Mouse (Mus musculus): ENCODE results near the gene Trip4. TPM values are rescaled to one million over a fixed set of nuclear protein-coding genes. Genes with fewer than 3 reads are reported as not detected.

The Trip4 gene
- total and polyA plus RNA-seq, 2 experiments from 2014 or later, result 15.6 to 23.9 TPM

DNA sequence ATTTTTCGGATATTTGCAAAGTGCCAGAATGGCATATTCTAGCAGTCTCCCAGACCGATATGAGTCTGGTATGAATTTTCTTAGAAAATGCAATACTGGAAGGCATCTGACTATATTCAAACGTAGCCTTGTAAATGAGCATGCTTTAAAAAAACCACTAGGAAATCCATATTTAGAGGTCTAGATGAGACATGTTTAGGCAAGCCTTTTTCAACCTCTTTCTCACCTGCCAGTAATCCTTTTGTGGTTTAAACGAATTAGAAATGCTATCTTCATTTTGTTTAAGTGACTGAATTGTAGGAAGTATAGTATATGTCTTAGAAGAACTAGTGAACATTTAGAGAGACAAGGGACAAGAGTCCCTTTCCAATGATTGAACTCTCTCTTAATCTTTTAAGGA lies 1.2 kb upstream of the Trip4 start:
- no peak for DNase-seq (ENCODE audit: low spot score)
- Histone ChIP-seq H3K27me3 (ENCODE audit: insufficient read depth, low read length) (no peaks in the 10 kb centered on the region), H3K9ac (replicated peaks; ENCODE audit: low read length) (peak overlapping the region; percentile 78), H3K27ac (peak overlapping the region; percentile 85; the same call in 1 of the 2 replicates), H3K4me3 (ENCODE audit: low read length) (peak overlapping the region; percentile 84), H3K9me3 (ENCODE audit: low read length) (no peaks in the 10 kb centered on the region), H3K4me2 (ENCODE audit: low read depth, low read length) (peak overlapping the region; percentile 83), H3K36me3 (ENCODE audit: insufficient read depth, low read length) (no peaks in the 10 kb centered on the region), H3K4me1 (ENCODE audit: insufficient read depth, low read length) (no peaks in the 10 kb centered on the region)
- 9% methylated on average over 4 of the region's 4 CpGs for WGBS
- no peak for ATAC-seq
- TF ChIP-seq CTCF (IDR thresholded peaks at IDR 0.05; ENCODE audit: low read depth), result no peak

DNA sequence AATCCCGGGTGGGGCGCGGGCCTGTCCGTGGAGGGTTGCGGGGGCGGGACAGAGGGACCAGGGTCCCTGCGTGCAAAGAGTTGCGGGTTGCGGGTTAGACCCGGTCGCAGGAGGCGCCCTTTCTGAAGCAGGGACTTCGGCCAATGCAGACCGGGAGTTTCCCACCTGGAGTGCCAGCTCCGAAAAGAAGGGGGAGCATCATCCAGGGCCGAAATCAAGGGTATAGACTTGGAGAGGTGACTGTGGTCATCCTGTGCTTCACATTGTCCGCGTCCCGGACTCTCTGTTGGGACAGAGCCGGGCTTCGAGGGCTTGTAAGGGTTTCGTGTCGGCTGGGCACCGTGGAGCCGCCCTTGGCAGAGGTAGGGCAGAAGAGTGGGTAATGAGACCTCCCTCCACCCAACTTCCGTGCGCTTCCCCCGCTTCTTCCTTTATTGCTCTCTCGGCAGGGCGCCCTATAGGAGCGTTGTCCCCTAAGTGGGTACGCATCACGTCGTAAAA lies 757 bp upstream of the Trip4 start:
- Histone ChIP-seq H3K4me1 (ENCODE audit: insufficient read depth, low read length) (no peaks in the 10 kb centered on the region), H3K27ac (peak overlapping the region; percentile 85), H3K4me2 (ENCODE audit: low read depth, low read length) (peak overlapping the region; percentile 83), H3K27me3 (ENCODE audit: insufficient read depth, low read length) (no peaks in the 10 kb centered on the region), H3K9ac (replicated peaks; ENCODE audit: low read length) (peak overlapping the region; percentile 78), H3K9me3 (ENCODE audit: low read length) (no peaks in the 10 kb centered on the region), H3K4me3 (ENCODE audit: low read length) (peak overlapping the region; percentile 84), H3K36me3 (ENCODE audit: insufficient read depth, low read length) (no peaks in the 10 kb centered on the region)
- WGBS, result 2% methylated on average over 34 of the region's 34 CpGs
- peak; percentile 41 for TF ChIP-seq CTCF (IDR thresholded peaks at IDR 0.05; ENCODE audit: low read depth)
- DNase-seq (ENCODE audit: low spot score) (peak; percentile 57), ATAC-seq (no peak)

DNA sequence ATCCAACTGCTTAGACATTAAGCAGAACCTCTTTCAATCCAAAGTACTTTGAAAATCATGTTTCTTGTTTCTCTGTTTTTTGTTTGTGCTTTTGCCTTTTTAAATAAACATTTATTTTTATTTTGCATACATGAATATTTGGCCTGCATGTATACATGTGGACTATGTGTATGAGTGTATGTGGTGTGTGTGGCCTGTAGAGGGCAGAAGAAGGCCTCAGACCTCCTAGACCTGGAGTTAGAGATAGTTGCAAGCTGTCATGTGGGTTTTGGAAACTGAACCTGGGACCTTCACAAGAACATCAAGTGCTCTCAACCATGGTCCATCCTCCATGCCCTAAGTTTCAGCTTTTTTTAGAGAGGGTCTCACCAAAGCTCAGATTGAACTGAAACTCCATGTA lies 5.2 kb downstream of the Trip4 start:
- Histone ChIP-seq H3K4me3 (ENCODE audit: low read length) (no peak overlapping the region), H3K9me3 (ENCODE audit: low read length) (no peaks in the 10 kb centered on the region), H3K4me1 (ENCODE audit: insufficient read depth, low read length) (no peaks in the 10 kb centered on the region), H3K9ac (replicated peaks; ENCODE audit: low read length) (no peak overlapping the region), H3K4me2 (ENCODE audit: low read depth, low read length) (no peak overlapping the region), H3K36me3 (ENCODE audit: insufficient read depth, low read length) (no peaks in the 10 kb centered on the region), H3K27ac (no peak overlapping the region), H3K27me3 (ENCODE audit: insufficient read depth, low read length) (no peaks in the 10 kb centered on the region)
- ATAC-seq, result no peak
- TF ChIP-seq CTCF (IDR thresholded peaks at IDR 0.05; ENCODE audit: low read depth), result 0 out of 2 replicates have a peak, but pooled peaks have one; percentile 12
- DNase-seq (ENCODE audit: low spot score), result no peak

DNA sequence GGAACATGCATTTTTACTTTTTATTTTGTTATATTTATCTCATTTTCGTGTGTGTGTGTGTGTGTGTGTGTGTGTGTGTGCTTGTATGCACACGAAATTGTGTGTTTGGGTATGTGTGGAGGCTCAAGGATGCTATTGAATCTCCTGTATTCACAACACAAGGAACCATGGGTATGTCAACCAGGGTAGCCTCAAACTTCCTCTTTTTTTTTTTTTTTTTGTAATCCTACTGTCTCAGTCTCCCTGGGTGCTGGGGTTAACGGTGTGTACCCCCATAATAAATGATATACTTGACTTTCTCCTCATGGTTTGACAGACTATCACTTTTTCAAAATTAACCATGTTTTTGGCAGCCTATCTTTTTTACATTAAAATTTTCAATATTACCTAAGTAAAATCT lies 5.7 kb downstream of the Trip4 start:
- DNase-seq (ENCODE audit: low spot score) (no peak), ATAC-seq (no peak)
- no peaks in the 10 kb centered on the region for H3K4me1 ChIP-seq (ENCODE audit: insufficient read depth, low read length)
- no peak overlapping the region for H3K9ac ChIP-seq (replicated peaks; ENCODE audit: low read length)
- H3K27ac ChIP-seq, result no peak overlapping the region
- no peaks in the 10 kb centered on the region for H3K9me3 ChIP-seq (ENCODE audit: low read length)
- no peaks in the 10 kb centered on the region for H3K27me3 ChIP-seq (ENCODE audit: insufficient read depth, low read length)
- no peak for TF ChIP-seq CTCF (IDR thresholded peaks at IDR 0.05; ENCODE audit: low read depth)
- no peak overlapping the region for H3K4me2 ChIP-seq (ENCODE audit: low read depth, low read length)
- no peak overlapping the region for H3K4me3 ChIP-seq (ENCODE audit: low read length)
- WGBS, result 93% methylated on average over 3 of the region's 3 CpGs
- no peaks in the 10 kb centered on the region for H3K36me3 ChIP-seq (ENCODE audit: insufficient read depth, low read length)

DNA sequence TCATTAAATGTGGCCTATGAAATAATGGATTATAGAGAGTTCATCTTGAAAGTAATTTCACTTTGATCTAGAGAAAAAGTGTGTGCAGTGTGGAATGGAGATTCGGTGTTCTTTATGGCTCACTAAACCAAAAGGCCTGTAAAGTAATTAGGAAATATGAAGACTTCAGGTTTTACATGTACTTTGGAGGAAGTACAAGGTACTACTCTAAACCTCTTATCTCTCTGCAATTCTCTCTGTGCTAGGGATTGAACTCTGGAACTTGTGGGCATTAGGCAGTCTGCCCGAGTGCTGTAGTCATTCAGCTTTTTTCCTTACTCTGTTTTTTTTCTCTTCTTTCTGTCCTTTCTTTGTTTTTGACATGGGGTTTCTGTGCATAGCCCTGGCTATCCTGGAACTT lies 11.6 kb downstream of the Trip4 start:
- Histone ChIP-seq H3K4me3 (ENCODE audit: low read length) (no peak overlapping the region), H3K36me3 (ENCODE audit: insufficient read depth, low read length) (no peaks in the 10 kb centered on the region), H3K9me3 (ENCODE audit: low read length) (no peaks in the 10 kb centered on the region), H3K27ac (no peak overlapping the region), H3K4me2 (ENCODE audit: low read depth, low read length) (no peak overlapping the region), H3K9ac (replicated peaks; ENCODE audit: low read length) (no peak overlapping the region), H3K27me3 (ENCODE audit: insufficient read depth, low read length) (no peaks in the 10 kb centered on the region), H3K4me1 (ENCODE audit: insufficient read depth, low read length) (no peaks in the 10 kb centered on the region)
- no peak for TF ChIP-seq CTCF (IDR thresholded peaks at IDR 0.05; ENCODE audit: low read depth)
- ATAC-seq, result no peak
- WGBS, result 84% methylated on average over 2 of the region's 2 CpGs
- no peak for DNase-seq (ENCODE audit: low spot score)

DNA sequence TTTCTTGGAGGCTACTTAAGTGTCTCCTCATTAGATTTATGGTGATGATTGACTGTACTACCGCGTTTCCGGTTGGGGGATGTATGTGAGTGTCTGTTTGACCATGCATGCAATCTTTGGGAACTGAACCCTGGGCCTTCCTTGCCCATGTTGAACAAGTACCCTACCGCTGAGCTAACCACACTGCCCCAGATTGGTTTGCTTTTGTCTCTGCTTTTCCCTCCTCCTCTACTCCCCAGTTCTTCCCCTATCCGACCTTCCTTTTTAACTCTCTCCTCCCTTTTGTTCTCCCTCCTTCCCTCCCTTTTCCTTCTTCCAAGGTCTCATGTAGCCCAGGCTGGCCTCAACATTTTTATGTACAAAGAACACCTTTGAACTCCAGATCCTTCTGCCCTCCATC lies 17.5 kb downstream of the Trip4 start:
- Histone ChIP-seq H3K9ac (replicated peaks; ENCODE audit: low read length) (peak overlapping the region; percentile 45; the same call in 1 of the 2 replicates), H3K27ac (no peak overlapping the region), H3K4me2 (ENCODE audit: low read depth, low read length) (peak overlapping the region; percentile 77), H3K4me3 (ENCODE audit: low read length) (peak overlapping the region; percentile 37), H3K36me3 (ENCODE audit: insufficient read depth, low read length) (no peaks in the 10 kb centered on the region), H3K27me3 (ENCODE audit: insufficient read depth, low read length) (no peaks in the 10 kb centered on the region), H3K9me3 (ENCODE audit: low read length) (no peaks in the 10 kb centered on the region), H3K4me1 (ENCODE audit: insufficient read depth, low read length) (no peaks in the 10 kb centered on the region)
- ATAC-seq (no peak), DNase-seq (ENCODE audit: low spot score) (no peak)
- no peak for TF ChIP-seq CTCF (IDR thresholded peaks at IDR 0.05; ENCODE audit: low read depth)
- WGBS, result 3% methylated on average over 5 of the region's 5 CpGs

DNA sequence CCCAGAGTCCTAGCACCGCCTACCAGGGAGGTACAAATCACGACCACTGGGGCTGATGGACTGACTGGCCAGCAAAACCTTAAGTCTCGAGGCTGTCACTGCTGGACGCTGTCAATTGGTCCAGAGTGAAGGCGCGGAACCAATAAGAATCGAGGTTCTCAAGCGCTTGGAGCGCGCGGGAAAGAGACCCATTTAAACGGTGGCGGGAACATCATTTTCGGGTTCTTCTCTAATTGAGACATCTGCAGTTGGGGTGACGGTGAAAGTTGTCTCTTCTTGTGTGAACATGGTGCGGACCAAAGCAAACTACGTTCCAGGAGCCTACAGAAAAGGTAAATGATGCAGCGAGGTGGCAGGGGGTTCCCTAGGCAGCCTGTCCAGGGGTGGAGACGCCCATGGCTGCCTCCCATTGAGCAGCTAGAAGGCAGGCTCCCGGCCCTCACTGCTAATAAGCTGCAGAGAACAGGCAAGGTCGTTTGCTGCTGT lies 18.4 kb downstream of the Trip4 start, which contains the start of gene Pclaf:
Gene Pclaf (plus strand): TSS at position 95 of the 486 bp plus-strand sequence.
- Histone ChIP-seq H3K27ac (no peak within 1 kb of the TSS), H3K4me1 (ENCODE audit: insufficient read depth, low read length) (peaks cover 4% of the 10 kb centered on the region), H3K9ac (replicated peaks; ENCODE audit: low read length) (peak within 1 kb of the TSS; percentile 45; the same call in 1 of the 2 replicates), H3K27me3 (ENCODE audit: insufficient read depth, low read length) (no peaks in the 10 kb centered on the region), H3K4me3 (ENCODE audit: low read length) (peak within 1 kb of the TSS; percentile 37), H3K4me2 (ENCODE audit: low read depth, low read length) (peak within 1 kb of the TSS; percentile 77), H3K9me3 (ENCODE audit: low read length) (no peaks in the 10 kb centered on the region), H3K36me3 (ENCODE audit: insufficient read depth, low read length) (no peaks in the 10 kb centered on the region)
- TF ChIP-seq CTCF (IDR thresholded peaks at IDR 0.05; ENCODE audit: low read depth), result peak; percentile 7; the same call in 1 of the 2 replicates
- DNase-seq (ENCODE audit: low spot score), result peak; percentile 89
- ATAC-seq, result peak; percentile 90
- WGBS, result under 1% methylated on average over 21 of the region's 21 CpGs

Measured in hindbrain, postnatal 0 days (tissue).